Mouse (Mus musculus) left cerebral cortex, adult 6 months (tissue): Measurements from ENCODE around the gene Dio1. TPM values are rescaled to one million over a fixed set of nuclear protein-coding genes. Genes with fewer than 3 reads are reported as not detected.

Source experiments
- long read RNA-seq, 2 experiments: library from polyadenylated mRNA; unstranded; transcript quantifications; one replicate each; pipeline ENCODE4 v2.0.0; 2019 to 2020
- polyA plus RNA-seq: library from polyadenylated mRNA; unstranded; fragments of <200 nt; fragmentation: Nextera tagmentation; gene quantifications from 2 replicates; pipeline ENCODE4 v1.2.3, GENCODE M21; 2021

The Dio1 gene
- not detected in 2 replicates for polyA plus RNA-seq
- long read RNA-seq, experiment 1, result 0 reads
- long read RNA-seq, experiment 2, result 0 reads

DNA sequence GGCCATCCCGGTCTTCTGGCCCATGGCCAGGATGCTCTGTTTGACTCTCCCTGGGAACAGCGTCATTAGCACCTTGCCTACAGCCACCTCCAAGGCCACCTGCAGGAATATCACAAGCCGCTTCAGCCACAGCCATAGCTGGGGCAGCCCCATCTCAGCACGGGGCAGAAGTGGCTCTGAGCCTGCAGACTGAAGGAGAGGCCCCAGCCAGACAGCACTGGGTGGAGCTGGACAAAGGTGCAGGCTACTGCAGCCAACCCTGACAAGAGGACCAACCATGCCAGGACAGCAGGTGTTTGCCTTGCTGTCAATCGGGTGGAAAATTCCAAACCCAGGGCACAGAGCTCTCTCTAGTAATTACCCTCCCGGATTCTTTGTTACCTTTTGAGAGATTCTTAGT is at the start of gene Dio1:
TSS of gene Dio1 (minus strand) at position 204 of the 400 bp plus-strand sequence.

DNA sequence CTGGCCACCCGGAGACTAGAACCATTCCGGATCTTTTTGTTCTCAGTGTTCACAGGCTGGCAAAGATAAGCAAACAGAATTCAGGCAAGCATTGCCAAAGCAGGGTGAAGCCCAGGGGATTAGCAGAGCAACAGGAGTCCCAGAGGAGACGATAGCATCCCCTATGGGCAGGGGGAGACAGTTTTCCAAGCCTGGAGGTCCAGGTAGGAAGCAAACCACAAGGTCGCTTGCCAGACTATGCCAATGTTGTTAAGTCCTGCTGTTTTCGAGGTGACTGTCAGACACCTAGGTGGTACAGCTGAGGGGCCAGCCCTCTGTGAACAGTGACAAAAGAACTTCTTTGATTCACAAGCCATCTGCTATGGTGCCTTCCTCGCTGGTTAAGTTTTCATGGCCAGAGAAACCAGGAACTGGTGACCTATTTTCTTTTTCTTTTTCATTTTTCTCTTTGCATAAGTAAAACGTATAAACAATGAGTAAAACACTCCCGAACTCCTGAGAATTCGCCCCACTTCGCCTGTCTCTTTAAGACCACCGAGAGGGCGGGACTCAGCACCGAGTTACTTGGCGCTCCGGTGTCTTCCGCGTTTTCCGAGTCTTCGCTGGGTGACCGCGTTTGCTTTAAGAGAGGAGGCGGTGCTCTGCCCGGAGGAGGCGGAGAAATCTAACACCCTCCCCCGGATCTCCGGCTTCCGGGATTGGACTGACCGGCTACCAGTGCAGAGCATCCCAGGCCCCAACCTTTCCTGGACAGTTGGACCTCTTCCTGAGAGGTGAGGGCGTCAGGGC is 6.9 kb upstream of the Dio1 start, which contains the start of gene Yipf1:
TSS of gene Yipf1 (plus strand) at position 674 of the 789 bp plus-strand sequence.

DNA sequence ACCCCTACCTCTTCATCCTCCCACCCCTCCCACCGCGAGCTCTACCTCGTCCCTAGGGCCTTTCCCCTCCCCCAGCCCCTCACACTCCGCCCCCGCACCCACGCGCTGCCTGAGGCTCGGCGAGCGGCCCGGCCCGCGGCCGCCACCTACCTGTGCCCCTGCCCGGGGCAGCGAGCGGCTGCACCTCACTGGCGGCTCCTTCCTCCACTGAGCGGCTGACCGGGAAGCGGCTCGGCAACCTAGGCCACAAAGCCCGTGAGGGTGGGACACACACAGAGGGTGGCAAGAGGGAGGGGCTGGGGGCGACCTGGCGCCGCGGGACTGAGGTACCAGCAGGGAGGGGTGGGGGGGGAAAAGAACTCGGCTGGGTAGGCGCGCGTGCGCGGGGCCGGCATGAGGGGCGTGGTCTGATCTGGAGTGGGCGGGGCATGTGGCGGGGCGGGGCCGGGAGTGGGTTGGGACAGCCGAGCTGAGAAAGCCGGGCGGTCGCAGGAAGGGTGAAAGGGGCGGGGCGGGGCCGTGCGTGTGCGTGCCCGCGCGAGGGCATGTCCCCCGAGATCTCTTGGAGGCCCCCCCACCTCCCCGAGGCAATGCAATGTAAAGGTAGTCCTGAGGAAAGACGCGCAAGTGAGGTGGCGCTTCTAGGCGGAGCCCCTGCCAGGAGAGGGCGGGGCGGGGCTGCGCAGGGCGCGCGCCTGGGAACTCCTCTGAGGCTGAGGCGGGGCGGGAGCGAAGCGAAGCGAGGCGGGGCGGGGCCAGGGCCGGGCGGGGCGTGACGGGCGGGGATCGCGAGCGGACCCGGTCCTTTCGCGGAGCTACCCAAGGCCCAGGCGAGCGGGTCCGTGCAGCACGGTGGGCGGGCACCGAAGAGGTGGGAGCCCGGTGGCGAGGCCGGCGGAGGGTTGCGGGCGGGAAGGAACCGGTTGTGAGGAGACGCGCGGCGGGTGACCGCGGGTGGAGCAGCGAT is 53.6 kb downstream of the Dio1 start, which contains the start of the genes Lrrc42 and Hspb11:
TSS of gene Lrrc42 (minus strand) at position 408 of the 967 bp plus-strand sequence.
TSS of gene Hspb11 (plus strand) at position 469 of the 967 bp plus-strand sequence.

Other genes starting within 250 kb of the Dio1 start
- 29.3 and 37.6 TPM in 2 replicates for gene Mrpl37, start 240.3 kb downstream of the Dio1 start, polyA plus RNA-seq
- 3.4 and 5.5 TPM in 2 replicates for gene Cyb5rl, start 240.2 kb downstream of the Dio1 start, polyA plus RNA-seq
- not detected in 2 replicates for gene Cdcp2, start 210.3 kb downstream of the Dio1 start, polyA plus RNA-seq
- gene Tmem59, start 128.8 kb downstream of the Dio1 start, polyA plus RNA-seq, result 333 and 480 TPM in 2 replicates
- 8.5 and 10.1 TPM in 2 replicates for gene Tceanc2, start 128.1 kb downstream of the Dio1 start, polyA plus RNA-seq
- not detected in 2 replicates for gene Ldlrad1, start 98.0 kb downstream of the Dio1 start, polyA plus RNA-seq
- gene Lrrc42, start 53.6 kb downstream of the Dio1 start, polyA plus RNA-seq, result 14.3 and 18.9 TPM in 2 replicates
- 58.1 and 59.7 TPM in 2 replicates for gene Hspb11, start 53.6 kb downstream of the Dio1 start, polyA plus RNA-seq
- gene Yipf1, start 7.2 kb upstream of the Dio1 start, polyA plus RNA-seq, result 101 and 135 TPM in 2 replicates
- gene Ndc1, start 60.6 kb upstream of the Dio1 start, polyA plus RNA-seq, result 4.6 and 5.5 TPM in 2 replicates
- 0.13 and 0.41 TPM in 2 replicates for gene Glis1, start 127.4 kb upstream of the Dio1 start, polyA plus RNA-seq